Mouse (Mus musculus) megakaryocyte, adult 5-6 weeks (primary cell): ENCODE results near the gene Rps7. TPM values are rescaled to one million over a fixed set of nuclear protein-coding genes. Genes with fewer than 3 reads are reported as not detected.

ENCODE experiments used
- ATAC-seq: 2 replicates; pipeline ENCODE4 v1.8.0; 2016; ENCODE audit warnings: mild to moderate bottlenecking, inconsistent platforms; ENCODE audit not compliant: poor library complexity, severe bottlenecking
- total RNA-seq, 2 experiments: library from RNA; stranded (forward) in 1 of 2; stranded (reverse) in 1 of 2; fragments of 153-499, 151-499 nt in 1 of 2; fragments of 221-1000, 200-1000 nt in 1 of 2; gene quantifications; 2 replicates each; pipeline versions ENCODE4 v1.2.3 to v1.2.4; 2015 to 2017

Gene Rps7
- total RNA-seq, 2 experiments from 2014 or later = 1,642 to 2,962 TPM

DNA sequence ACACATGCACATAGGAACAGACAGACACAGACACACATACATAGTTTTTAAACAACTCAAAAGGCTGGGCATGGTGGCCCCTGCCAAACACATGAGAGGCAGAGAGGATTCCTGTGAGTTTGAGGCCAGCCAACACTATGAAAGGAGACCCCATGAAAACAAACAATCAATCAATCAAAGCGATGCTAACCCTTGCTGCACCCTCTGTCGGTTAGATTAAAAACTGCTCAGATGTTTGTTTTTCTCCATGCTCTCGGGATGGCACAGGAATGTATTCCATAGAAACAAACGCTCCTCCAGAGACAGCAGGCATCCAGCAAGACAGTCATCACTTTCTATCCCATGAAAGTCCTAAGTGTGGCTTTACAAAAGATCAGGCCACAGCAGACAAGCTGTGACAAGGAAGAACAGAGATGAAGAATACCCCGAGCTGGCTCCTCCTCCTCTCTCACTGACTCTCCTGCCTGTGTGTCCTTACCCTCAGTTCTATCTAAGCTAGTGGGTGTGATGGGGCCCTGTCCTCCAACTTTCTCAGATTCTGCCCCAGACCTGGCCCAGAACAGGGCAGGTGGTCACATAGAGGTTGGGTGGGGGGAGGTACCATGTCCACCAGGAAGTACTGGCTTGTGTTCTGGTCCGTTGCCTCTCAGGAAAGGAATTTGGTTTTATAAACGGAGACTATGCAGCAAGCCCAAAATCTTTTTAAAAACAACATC, 14.1 kb downstream of the Rps7 start:
- ATAC-seq = no peak

DNA sequence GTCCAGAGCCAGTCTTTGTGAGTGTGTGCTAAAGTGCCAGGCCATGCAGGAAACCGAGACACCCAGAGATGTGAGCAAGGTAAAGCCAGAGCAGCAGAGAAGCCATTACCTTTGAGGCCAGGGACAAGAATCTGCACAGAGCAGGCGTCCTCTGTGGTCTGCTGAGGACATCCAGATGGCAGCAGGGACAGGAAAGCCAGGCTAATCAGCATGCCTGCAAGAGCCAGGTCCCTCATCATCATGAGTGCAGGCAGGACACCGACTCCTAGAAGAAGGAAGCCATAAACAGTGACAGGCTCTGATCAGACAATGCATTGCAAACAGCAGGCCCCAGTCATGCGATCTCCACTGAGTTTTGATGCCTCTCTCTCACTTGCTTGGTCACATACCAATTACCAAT, 18.5 kb downstream of the Rps7 start:
- no peak for ATAC-seq

GRCm38 (mm10) chr12:28614401-28614800, 21.4 kb downstream of the Rps7 start:
- ATAC-seq = no peak

GRCm38 (mm10) chr12:28612391-28612790, 23.4 kb downstream of the Rps7 start:
- ATAC-seq = no peak

- ATAC-seq = no peak
Observed at GRCm38 (mm10) chr12:28607546-28608305, 28.0 kb downstream of the Rps7 start.

- ATAC-seq = no peak
Observed at GRCm38 (mm10) chr12:28603494-28603893, 32.3 kb downstream of the Rps7 start.

DNA sequence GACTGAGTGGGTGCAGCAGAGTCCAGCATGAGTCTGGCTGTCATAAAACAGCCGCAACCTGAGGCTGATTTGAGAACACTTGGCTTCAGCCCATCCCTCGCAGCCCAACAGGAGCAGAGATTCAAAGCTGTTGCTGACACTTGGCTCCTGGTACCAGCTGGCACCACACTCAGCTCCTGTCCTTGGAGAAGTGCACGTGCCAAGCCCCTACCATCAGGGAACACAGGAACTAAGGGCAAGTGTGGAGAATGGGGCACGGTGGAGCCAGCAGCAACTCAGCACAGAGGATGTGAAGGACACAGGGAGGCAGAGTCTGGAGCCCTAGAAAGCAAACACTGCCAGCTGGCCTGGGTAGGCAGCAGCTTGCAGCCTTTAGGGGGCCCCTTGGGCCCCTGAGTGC, 33.5 kb downstream of the Rps7 start:
- no peak for ATAC-seq

DNA sequence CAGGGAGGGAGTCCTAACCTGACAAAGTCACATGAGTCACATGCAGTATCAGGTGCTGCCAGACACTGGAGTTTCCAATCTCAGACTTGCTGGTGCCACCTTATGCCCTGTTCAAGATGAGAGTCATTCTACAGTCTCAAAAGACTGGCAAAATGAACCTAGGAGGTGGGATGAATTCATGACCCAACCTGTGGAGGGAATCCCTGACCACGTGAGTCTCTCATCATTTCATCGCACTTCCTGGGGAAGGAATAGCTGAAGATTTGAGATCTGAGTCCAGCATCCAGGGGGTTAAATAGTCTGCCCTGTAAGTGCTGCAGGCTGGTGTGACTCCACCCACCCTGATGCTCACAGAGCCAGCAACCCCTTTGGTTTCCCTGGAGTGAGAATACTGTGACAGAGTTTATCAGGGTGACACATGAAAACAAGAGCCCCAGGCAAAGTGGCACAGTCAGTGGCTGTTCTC, 37.2 kb downstream of the Rps7 start:
- ATAC-seq = no peak

GRCm38 (mm10) chr12:28598110-28598509, 37.6 kb downstream of the Rps7 start:
- ATAC-seq = no peak

DNA sequence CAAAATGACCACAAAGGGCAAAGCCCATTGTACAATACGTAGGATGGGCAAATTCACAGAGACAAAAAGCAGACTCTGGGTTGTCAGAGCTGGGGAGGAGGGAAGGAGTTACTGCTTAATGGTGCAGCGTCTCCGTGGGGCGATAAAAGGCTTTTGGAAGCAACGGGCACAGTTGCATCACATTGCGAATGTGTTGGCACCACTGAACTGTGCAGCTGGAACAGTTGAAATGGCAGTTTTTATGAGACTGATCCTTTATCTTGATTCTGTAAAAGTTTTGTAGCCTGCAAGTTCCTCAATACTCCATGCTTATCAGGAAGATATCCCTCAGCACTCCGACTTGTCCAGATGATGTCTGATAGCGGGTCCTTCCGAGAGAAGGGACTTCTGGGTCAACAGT, 38.1 kb downstream of the Rps7 start:
- ATAC-seq = no peak

DNA sequence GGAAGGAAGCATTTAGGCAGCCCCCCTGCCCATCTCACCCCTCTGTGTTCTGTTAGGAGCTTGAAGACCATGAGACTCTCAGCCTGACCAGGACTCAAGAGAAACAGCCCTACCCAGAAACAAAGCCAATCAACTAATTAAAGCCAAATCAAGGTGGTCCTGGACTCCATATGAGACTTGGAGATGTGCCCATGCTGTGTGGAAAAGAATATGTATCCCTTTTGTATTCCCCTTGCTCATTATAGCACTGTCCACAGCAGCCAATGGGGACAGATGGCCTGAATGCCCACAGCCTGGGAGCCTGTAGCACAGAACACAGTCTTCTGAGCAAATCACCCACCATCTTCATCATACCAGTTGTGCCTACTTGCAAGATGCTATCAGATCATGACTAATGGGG, 38.9 kb downstream of the Rps7 start:
- no peak for ATAC-seq

DNA sequence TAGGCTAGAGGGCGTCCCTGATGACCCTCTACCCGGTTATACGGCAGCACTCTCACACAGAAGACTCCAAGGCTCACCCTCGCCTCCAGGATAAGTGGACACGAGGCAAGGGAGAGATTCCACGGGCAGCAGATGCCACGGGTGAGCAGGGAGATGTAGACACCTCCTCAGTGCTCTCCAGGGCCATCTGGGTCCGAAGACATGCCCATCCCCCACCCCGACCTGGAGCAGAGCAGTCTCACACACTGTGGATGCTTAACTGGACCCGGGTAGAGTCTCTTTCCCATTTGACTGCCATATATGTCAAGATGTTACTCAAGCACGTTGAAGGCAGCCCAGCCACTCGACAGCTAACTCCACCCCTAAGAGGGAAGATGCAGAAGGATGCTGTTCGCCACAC, 45.3 kb downstream of the Rps7 start:
- ATAC-seq = no peak

- peak; percentile 57 for ATAC-seq
Observed at GRCm38 (mm10) chr12:28589090-28589868, 46.5 kb downstream of the Rps7 start.

DNA sequence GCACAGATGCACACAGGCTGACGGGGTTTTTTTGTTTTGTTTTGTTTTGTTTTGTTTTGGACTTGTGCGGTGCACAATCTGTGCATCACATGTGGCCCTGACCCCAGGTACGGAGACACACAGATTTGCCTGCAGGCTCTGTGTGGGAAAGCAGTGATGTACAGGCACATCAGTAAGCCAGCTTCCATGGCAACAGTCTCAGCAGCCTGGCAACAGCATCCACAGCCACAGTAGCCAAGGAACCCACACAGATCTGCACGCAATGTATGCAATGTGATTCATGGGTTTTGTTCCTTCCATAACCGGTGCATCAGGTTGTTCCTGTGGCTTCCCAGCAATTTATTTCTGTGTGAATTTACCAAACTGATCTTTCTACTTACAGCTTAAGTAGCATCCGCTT, 47.8 kb downstream of the Rps7 start:
- ATAC-seq = no peak

DNA sequence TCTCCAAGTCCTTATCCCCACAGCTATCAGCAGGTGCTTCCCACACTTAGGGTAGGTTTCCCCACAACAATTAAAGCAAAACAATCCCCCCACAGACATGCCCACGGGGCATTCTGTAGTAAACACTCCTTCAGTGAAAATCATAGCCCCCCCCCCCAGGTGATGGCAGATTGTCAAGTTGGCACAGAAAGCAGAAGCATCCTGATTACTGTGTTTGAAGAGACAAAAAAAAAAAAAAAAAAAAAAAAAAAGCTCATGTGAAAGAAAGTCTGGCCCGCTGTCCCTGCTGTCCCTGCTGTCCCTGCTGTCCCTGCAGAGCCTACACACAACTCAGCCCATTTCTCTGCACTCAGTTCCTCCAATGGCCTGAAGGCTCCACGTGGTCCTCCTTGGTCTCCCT, 51.7 kb downstream of the Rps7 start:
- no peak for ATAC-seq

- no peak for ATAC-seq
Observed at GRCm38 (mm10) chr12:28582423-28582822, 53.3 kb downstream of the Rps7 start, which contains the start of gene Allc. TSS of gene Allc (minus strand) at chr12:28582523.

Other genes starting within 250 kb of the Rps7 start
- gene Dcdc2c, start 83.6 kb downstream of the Rps7 start, total RNA-seq (2015) = not detected in 2 replicates
- gene Dcdc2c, start 83.6 kb downstream of the Rps7 start, total RNA-seq (2017) = 0.45 TPM in 1 of 2 replicates, not detected in the other
- gene Allc, start 53.4 kb downstream of the Rps7 start, total RNA-seq (2015) = not detected in 2 replicates
- gene Allc, start 53.4 kb downstream of the Rps7 start, total RNA-seq (2017) = not detected in 2 replicates
- gene Colec11, start 12.6 kb downstream of the Rps7 start, total RNA-seq (2015) = 0.25 TPM in 1 of 2 replicates, not detected in the other
- gene Colec11, start 12.6 kb downstream of the Rps7 start, total RNA-seq (2017) = 0.92 TPM in 1 of 2 replicates, not detected in the other
- 17.1 and 21.2 TPM in 2 replicates for gene Rnaseh1, start 13.6 kb upstream of the Rps7 start, total RNA-seq (2015)
- gene Rnaseh1, start 13.6 kb upstream of the Rps7 start, total RNA-seq (2017) = 13.5 and 19.5 TPM in 2 replicates
- 28.8 and 32.0 TPM in 2 replicates for gene Adi1, start 39.3 kb upstream of the Rps7 start, total RNA-seq (2015)
- 7.6 and 9.1 TPM in 2 replicates for gene Adi1, start 39.3 kb upstream of the Rps7 start, total RNA-seq (2017)
- 25.9 and 29.7 TPM in 2 replicates for gene Trappc12, start 114.5 kb upstream of the Rps7 start, total RNA-seq (2015)
- gene Trappc12, start 114.5 kb upstream of the Rps7 start, total RNA-seq (2017) = 34.3 and 40.3 TPM in 2 replicates
- 21.2 and 22.7 TPM in 2 replicates for gene Eipr1, start 115.8 kb upstream of the Rps7 start, total RNA-seq (2015)
- 26.9 and 33.8 TPM in 2 replicates for gene Eipr1, start 115.8 kb upstream of the Rps7 start, total RNA-seq (2017)